Mouse (Mus musculus): ENCODE measurements around the gene Elmod2.
"Not testable (repeated sequence)": the region's sequence is repeated elsewhere in the genome, so short reads cannot be mapped to it uniquely, and the experiment has no call there.

The Elmod2 gene

GRCm38 (mm10) chr8:83331899-83332697 lies at the start of gene Elmod2:
TSS of gene Elmod2 (minus strand) at chr8:83332486.
- DNase-seq = peak; percentile 99

- DNase-seq = no peak
Measured at GRCm38 (mm10) chr8:83381016-83381415, 48.7 kb upstream of the Elmod2 start.

DNA sequence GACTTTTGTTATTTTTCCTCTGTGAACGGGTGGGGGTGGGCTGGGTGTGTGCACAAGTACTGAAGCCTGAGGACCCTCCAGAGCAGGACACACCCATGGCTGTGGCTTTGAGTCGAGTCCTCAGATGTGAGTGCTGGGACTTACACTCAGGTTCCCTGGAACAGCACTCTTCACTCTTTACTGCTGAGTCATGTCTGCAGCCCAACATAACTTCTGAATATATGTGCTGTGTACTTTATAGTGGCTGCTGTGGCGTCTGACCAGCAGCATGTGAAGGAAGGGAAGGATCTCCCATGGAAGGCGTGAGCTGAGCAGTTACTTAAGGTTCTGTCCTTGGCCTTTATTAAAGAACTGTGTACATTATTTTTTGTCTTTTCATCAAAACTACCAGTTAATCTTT lies 47.9 kb upstream of the Elmod2 start:
- no peak for DNase-seq

- DNase-seq = no peak
Measured at GRCm38 (mm10) chr8:83377231-83377630, 44.9 kb upstream of the Elmod2 start.

GRCm38 (mm10) chr8:83363156-83363769 lies 31.0 kb upstream of the Elmod2 start:
- peak; percentile 40 to 58 for DNase-seq

- no peak for DNase-seq
Measured at GRCm38 (mm10) chr8:83351315-83351714, 19.0 kb upstream of the Elmod2 start.

- no peak for DNase-seq
Measured at GRCm38 (mm10) chr8:83348263-83348662, 16.0 kb upstream of the Elmod2 start, which contains the start of gene Mgat4d. TSS of gene Mgat4d (plus strand) at chr8:83348471.

DNA sequence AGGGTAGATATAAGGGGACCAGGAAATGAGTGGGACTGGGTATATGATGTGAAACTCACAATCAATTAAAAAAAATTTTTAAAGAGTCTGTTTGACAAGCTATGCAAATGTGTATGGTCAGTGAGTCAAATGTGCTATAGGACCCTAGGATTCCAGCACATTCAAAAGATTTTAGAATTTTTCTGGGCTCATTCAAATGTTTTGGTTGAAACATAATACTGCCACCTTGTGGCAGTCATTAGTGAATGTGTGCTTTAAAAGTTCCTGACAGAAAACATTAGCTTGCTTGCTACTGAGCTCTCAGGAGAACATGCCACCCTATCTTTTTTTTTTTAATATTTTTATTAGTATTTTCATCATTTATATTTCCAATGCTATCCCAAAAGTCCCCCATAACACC lies 10.4 kb upstream of the Elmod2 start:
- no peak for DNase-seq

- no peak for DNase-seq
Measured at GRCm38 (mm10) chr8:83342076-83342475, 9.8 kb upstream of the Elmod2 start.

- DNase-seq = no peak
Measured at GRCm38 (mm10) chr8:83332864-83333263, 578 bp upstream of the Elmod2 start.

GRCm38 (mm10) chr8:83331567-83331898 lies 753 bp downstream of the Elmod2 start:
- DNase-seq = peak; percentile 24 to 43

- DNase-seq = no peak
Measured at GRCm38 (mm10) chr8:83327889-83328288, 4.4 kb downstream of the Elmod2 start.

DNA sequence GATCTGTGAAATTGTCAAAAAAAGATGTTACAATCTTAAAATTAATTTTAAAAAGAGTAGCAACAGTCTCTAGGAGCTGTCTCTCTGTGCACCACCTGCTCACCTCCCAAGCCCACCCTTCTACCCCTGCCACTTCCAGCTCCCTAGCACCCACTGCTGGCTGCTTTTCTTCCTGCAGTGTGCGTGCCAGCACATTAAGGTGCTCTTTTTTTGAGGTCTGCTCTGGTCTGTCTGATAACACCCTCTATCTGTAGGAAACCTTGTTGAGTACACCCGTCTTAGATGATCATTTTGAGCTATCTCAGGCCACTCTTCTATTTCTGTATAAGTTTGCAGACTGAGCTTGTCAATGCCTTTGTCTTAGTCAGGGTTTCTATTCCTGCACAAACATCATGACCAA lies 9.2 kb downstream of the Elmod2 start:
- peak in 1 of 2 experiments; percentile 28 for DNase-seq

GRCm38 (mm10) chr8:83322374-83322773 lies 9.9 kb downstream of the Elmod2 start:
- DNase-seq = no peak

DNA sequence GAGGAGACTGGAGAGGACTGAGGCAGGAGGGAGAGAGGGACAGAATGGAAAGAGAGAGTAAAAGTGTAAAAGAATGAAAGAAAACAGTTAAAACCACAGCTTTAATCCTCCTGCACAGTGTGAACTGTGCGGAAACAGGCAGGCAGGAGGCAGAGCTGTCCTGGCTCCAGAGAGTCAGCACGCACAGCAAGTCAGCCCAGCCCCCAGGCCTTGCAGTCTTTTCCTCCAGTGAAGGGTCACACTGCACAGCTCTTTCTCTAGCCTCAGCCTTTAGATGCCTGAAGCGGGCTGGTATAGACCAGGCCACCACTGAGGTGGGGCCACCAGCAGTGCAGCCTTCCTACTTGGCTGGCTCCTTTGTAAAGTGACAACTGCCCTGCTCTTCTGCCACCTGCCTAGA lies 11.7 kb downstream of the Elmod2 start:
- DNase-seq = no peak

DNA sequence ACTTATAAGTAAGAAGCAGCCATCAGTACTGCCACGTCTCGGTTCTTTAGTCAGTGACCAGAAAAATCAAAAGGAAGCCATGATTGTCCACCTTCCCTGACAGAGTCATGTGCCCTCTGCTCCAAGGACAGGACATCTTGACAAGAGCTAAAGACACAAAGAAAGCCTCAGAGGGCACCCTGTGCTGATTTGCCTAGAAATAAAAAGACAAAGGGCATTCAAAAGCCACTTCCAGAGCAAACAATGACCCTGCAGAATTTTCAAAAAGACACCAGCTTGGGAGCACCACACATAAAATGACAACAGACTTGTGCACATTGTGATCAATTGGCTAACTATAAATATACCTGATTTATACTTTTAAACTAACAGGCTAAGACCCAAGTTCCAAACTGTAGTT lies 16.6 kb downstream of the Elmod2 start:
- no peak for DNase-seq

DNA sequence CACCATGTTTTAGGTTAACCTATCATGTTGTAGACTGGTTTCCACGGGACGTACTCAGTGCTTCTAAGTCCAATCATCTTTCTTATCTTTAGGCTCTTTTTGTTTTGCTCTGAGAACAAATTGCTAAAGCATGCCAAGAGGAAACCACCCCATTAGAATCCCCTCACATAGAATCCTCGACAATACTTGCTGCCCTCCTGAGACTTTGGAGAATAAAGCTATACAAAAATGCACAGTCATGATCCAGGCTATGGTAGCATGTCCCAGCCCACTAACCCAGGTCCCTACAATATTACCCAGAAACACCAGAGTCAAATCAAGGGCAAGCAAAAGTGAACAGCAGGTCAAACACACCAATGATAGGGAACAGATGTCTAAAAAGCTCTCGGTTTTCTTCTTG lies 17.2 kb downstream of the Elmod2 start:
- DNase-seq = not testable (repeated sequence)

DNA sequence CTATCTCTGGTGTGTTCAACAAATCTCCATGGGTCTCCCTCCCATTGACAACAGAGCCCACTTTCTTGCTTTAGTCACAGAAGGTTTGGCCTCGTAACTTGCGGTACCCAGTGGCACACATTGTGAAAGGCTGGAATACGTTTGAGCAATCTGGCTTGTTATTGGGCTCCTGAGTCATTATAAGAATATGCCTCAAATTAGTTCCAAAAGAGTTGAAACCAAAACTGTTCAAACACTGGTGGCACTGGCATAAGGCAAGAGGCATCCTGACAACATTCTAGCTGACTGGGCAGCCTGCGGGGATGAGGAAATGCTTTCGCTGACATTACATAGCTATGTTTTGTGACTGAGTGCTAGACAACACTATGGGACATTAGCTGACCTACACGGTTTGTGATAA lies 22.4 kb downstream of the Elmod2 start:
- DNase-seq = no peak

- DNase-seq = no peak
Measured at GRCm38 (mm10) chr8:83304946-83305345, 27.3 kb downstream of the Elmod2 start.

DNA sequence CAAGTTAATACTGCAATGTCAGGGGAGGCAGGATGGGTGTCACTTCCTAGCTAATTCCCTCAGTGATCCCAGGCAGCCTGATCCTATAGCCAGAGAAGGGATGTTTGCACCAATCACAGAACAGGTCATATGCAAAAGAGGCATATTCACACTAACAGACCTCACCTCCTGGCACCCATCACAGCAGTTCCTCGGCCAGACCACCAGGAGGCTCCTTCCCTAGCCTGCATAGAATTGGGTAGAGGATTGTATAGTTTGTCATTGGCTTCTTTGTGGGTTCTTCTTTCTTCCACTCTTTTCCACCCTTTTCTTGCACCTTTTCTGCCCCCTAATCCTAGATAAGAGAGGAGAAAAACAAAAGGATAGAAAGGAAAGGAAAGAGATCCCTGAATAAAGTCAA lies 32.2 kb downstream of the Elmod2 start:
- DNase-seq = no peak

GRCm38 (mm10) chr8:83297375-83297774 lies 34.9 kb downstream of the Elmod2 start:
- DNase-seq = no peak

GRCm38 (mm10) chr8:83290176-83290575 lies 42.1 kb downstream of the Elmod2 start, which contains the start of gene Ucp1:
TSS of gene Ucp1 (plus strand) at chr8:83290352.
- DNase-seq = peak; percentile 49 to 61

DNA sequence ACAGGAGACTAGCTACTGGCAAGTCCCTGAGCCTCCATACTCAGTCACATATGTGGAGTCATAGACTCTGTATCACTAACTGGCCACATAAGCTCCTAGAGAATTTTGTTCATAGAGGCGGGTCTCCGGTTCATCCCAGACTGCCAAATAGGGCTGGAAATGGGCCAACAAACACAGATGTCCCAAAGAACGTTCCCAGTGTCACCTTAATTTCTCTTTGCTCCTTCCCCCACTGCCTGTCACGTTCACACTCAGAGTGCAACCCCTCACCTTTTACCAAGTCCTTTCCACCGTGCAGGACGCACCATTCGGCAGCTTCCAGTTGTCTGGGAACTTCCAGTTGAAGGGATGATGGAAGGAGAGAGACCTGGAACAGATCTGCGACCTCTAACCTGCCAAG lies 46.9 kb downstream of the Elmod2 start:
- DNase-seq = no peak

DNA sequence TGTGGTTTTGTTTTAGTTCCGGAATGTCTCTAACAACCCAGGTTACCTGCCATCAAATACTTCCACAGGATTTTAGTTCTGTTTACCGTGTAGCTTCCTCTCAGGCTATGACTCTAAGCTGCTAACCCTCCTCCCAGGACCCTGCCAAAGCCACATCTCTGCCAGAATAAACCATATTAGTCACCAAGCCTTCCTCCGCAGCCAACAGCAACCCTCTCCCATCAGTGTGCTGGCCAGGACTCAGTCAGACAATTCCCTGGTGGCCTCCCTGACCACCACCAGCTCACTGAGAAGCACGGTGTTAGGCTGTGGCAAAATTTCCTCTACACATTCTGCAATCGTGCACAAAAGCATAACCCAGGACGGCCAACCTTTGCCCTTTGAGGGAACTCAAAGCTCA lies 53.9 kb downstream of the Elmod2 start:
- no peak for DNase-seq

DNA sequence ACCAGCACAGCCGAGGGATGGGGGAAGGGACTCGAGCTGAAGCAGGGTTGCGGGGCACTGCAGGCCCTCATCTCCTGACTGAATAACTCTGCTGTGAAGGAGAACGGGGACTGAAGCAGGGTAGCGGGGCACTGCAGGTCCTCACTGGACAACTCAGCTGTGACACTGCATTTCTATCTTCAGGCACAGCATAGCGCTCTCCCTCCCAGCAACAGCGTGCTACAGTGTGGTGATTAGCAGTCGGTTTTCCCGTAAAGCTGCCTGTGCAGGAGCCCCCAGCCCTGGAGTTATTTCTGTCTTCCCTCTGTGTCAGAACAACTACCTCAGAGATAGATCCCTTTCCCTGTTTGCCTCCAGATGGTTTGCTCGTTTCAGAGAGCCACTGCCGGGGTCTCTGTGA lies 57.8 kb downstream of the Elmod2 start:
- DNase-seq = no peak
